Comparison of ENCODE assay signal across 20 mouse cellular contexts in genomic region chr2:122334170-122334569, GRCm38 (mm10). TPM values are rescaled to one million over a fixed set of nuclear protein-coding genes. Genes with fewer than 3 reads are reported as not detected.
DNase-seq lines count a peak whose midpoint lies in the region; ATAC-seq and TF ChIP-seq lines count a peak whose summit lies in the region.
"Had no signal": no experiment of that assay in that cellular context is flagged by ENCODE, and none has a peak within 500 bp of the region (broad histone marks: within the 10 kb centered on the region; RNA-seq: fewer than 3 reads in every experiment).

No protein-coding gene starts in this region.

- no peak overlapping the region for H3K4me3 ChIP-seq in liver, postnatal 0 days (ENCODE audit: low read depth, low read length)
- H3K4me3 ChIP-seq: embryonic facial prominence, embryonic 13.5 days; forebrain, embryonic 13.5 days; neural tube, embryonic 15.5 days had no signal

- ATAC-seq in liver, postnatal 0 days, result no peak
- no peak for ATAC-seq in cerebellum, adult (ENCODE audit: insufficient number of reproducible peaks, low FRiP score, low TSS enrichment)
- ATAC-seq: forebrain, embryonic 13.5 days; inflammation-experienced regulatory T-cells, adult 6 months had no signal

- DNase-seq in gastrocnemius, adult 18-20 months (ENCODE audit: low spot score), result peak; percentile 34
- DNase-seq in gastrocnemius, postnatal 25 days, result no peak
- peak; percentile 37 for DNase-seq in liver, postnatal 0 days
- DNase-seq in liver (no peak), NIH3T3 (ENCODE audit: low read depth) (peak; percentile 77)
- peak; percentile 71 for DNase-seq in testis, postnatal 10 days (ENCODE audit: low spot score)
- no peak for DNase-seq in left cerebral cortex, adult 11 months (ENCODE audit: low spot score)
- DNase-seq: adrenal gland, postnatal 14 days; B cell, adult 2 months; cerebellum, postnatal 36 days; thymus, postnatal 36 days had no signal

- no peaks in the 10 kb centered on the region for H3K27me3 ChIP-seq in liver, postnatal 0 days (ENCODE audit: insufficient read depth, low read length)
- H3K27me3 ChIP-seq: embryonic facial prominence, embryonic 13.5 days; neural tube, embryonic 15.5 days had no signal

- H3K4me1 ChIP-seq in liver, postnatal 0 days (ENCODE audit: insufficient read depth), result no peaks in the 10 kb centered on the region
- H3K4me1 ChIP-seq: forebrain, embryonic 13.5 days; neural tube, embryonic 15.5 days had no signal

- no peaks in the 10 kb centered on the region for H3K36me3 ChIP-seq in liver, postnatal 0 days (replicated peaks; ENCODE audit: insufficient read depth, low read length)
- H3K36me3 ChIP-seq: embryonic facial prominence, embryonic 13.5 days; neural tube, embryonic 15.5 days had no signal

- 65% methylated on average over 3 of the region's 3 CpGs for WGBS in liver, postnatal 0 days (ENCODE audit: insufficient replicate concordance)

- no peak overlapping the region for H3K4me2 ChIP-seq in liver, postnatal 0 days (ENCODE audit: low read depth, low read length)
- H3K4me2 ChIP-seq: embryonic facial prominence, embryonic 13.5 days; forebrain, embryonic 13.5 days; neural tube, embryonic 15.5 days had no signal

- H3K9me3 ChIP-seq in liver, postnatal 0 days (ENCODE audit: low read length), result no peaks in the 10 kb centered on the region
- H3K9me3 ChIP-seq: embryonic facial prominence, embryonic 13.5 days; forebrain, embryonic 13.5 days; neural tube, embryonic 15.5 days had no signal

- no peak for TF ChIP-seq EP300 in liver, postnatal 0 days (IDR thresholded peaks at IDR 0.05; ENCODE audit: low read depth)

- H3K27ac ChIP-seq in liver, postnatal 0 days (ENCODE audit: low read depth), result no peak overlapping the region
- H3K27ac ChIP-seq: embryonic facial prominence, embryonic 13.5 days; forebrain, embryonic 13.5 days; neural tube, embryonic 15.5 days had no signal

- no peak for TF ChIP-seq CTCF in liver, postnatal 0 days (IDR thresholded peaks at IDR 0.05; ENCODE audit: low read depth)

- H3K9ac ChIP-seq in liver, postnatal 0 days (replicated peaks), result no peak overlapping the region
- H3K9ac ChIP-seq: embryonic facial prominence, embryonic 13.5 days; forebrain, embryonic 13.5 days; neural tube, embryonic 15.5 days had no signal

RNA-seq across cellular contexts. Expression of gene Duox1, which starts 18.7 kb away (rescaled TPM):
- under 1 TPM; 0.50 to 0.83 TPM for total RNA-seq in gastrocnemius, adult 18-20 months (2021)
- under 1 TPM; 0.46 to 0.72 TPM for total RNA-seq in gastrocnemius, postnatal 25 days (2021)
- not detected in 2 replicates for polyA plus RNA-seq in liver, postnatal 0 days (2015; fragmentation: Nextera tagmentation; extraction: Ambion mirVana)
- total RNA-seq: adrenal gland, postnatal 14 days; left cerebral cortex, adult 18-20 months; liver, adult 2 months; monocyte, adult 5-6 weeks had no signal
- polyA plus RNA-seq: forebrain, embryonic 13.5 days; inflammation-experienced regulatory T-cells, adult 6 months; liver, adult 2 months had no signal

RNA-seq across cellular contexts. Expression of gene Duoxa1, which starts 20.6 kb away (rescaled TPM):
- total RNA-seq in gastrocnemius, adult 18-20 months (2021), result 1 to 10 TPM in 1 of 2 experiments, under 1 TPM in 1; 0.25 to 1.2 TPM
- total RNA-seq in gastrocnemius, postnatal 25 days (2021), result 1 to 10 TPM in 1 of 2 experiments, under 1 TPM in 1; 0.95 to 1.1 TPM
- not detected in 2 replicates for polyA plus RNA-seq in liver, postnatal 0 days (2015; fragmentation: Nextera tagmentation; extraction: Ambion mirVana)
- total RNA-seq: liver, adult 2 months; monocyte, adult 5-6 weeks had no signal
- polyA plus RNA-seq: forebrain, embryonic 13.5 days; inflammation-experienced regulatory T-cells, adult 6 months; liver, adult 2 months had no signal

RNA-seq across cellular contexts. Expression of gene Shf, which starts 34.8 kb away (rescaled TPM):
- total RNA-seq in gastrocnemius, adult 18-20 months (2021), result 1 to 10 TPM; 1.7 to 1.9 TPM
- total RNA-seq in gastrocnemius, postnatal 25 days (2021), result 1 to 10 TPM; 2.0 to 2.7 TPM
- 1.2 and 1.3 TPM in 2 replicates for polyA plus RNA-seq in liver, postnatal 0 days (2015; fragmentation: Nextera tagmentation; extraction: Ambion mirVana)

RNA-seq across cellular contexts. Expression of gene Duoxa2, which starts 35.5 kb away (rescaled TPM):
- not detected for total RNA-seq in gastrocnemius, adult 18-20 months (2021)
- not detected for total RNA-seq in gastrocnemius, postnatal 25 days (2021)
- not detected in 2 replicates for polyA plus RNA-seq in liver, postnatal 0 days (2015; fragmentation: Nextera tagmentation; extraction: Ambion mirVana)
- total RNA-seq: adrenal gland, postnatal 14 days; gastrocnemius, postnatal 4 days; left cerebral cortex, adult 18-20 months; monocyte, adult 5-6 weeks had no signal
- polyA plus RNA-seq: embryonic facial prominence, embryonic 13.5 days; forebrain, embryonic 13.5 days; inflammation-experienced regulatory T-cells, adult 6 months; liver, adult 2 months had no signal

RNA-seq across cellular contexts. Expression of gene Duox2, which starts 35.9 kb away (rescaled TPM):
- under 1 TPM; 0.07 to 0.09 TPM for total RNA-seq in gastrocnemius, adult 18-20 months (2021)
- under 1 TPM; 0.08 to 0.16 TPM for total RNA-seq in gastrocnemius, postnatal 25 days (2021)
- 0.02 TPM in 2 replicates for polyA plus RNA-seq in liver, postnatal 0 days (2015; fragmentation: Nextera tagmentation; extraction: Ambion mirVana)
- total RNA-seq: left cerebral cortex, adult 18-20 months; liver, adult 2 months; monocyte, adult 5-6 weeks had no signal
- polyA plus RNA-seq: forebrain, embryonic 13.5 days; inflammation-experienced regulatory T-cells, adult 6 months had no signal

Comparison
In these comparisons a context has a peak if more than half of its experiments do, and no peak if none do; other contexts are left out.
1. DNase-seq: peak in gastrocnemius, adult 18-20 months (single experiment), liver, postnatal 0 days (single experiment), NIH3T3 (single experiment) and testis, postnatal 10 days (single experiment); none in gastrocnemius, postnatal 25 days (single experiment), liver (single experiment) and left cerebral cortex, adult 11 months (single experiment).